Mouse (Mus musculus) heart, adult 2 months (tissue): Measurements from ENCODE around the gene Reep1. TPM values are rescaled to one million over a fixed set of nuclear protein-coding genes. Genes with fewer than 3 reads are reported as not detected.

ENCODE experiments used
- DNase-seq, 2 experiments: peaks; one replicate each; pipeline ENCODE4 v3.0.0; 2021
- H3K27ac ChIP-seq: fragments of 200-600 bp; 2 replicates; pipeline ENCODE4 v1.8.1; 2022
- H3K27me3 ChIP-seq: fragments of 200-500 bp; 2 replicates; pipeline ENCODE4 v1.6.1; 2012; ENCODE audit warnings: mild to moderate bottlenecking, low read length, inconsistent platforms, mixed read lengths; ENCODE audit not compliant: control insufficient read depth, insufficient read depth
- H3K36me3 ChIP-seq: fragments of 200-500 bp; 2 replicates; pipeline ENCODE4 v1.6.1; 2012; ENCODE audit warnings: low read length, inconsistent platforms; ENCODE audit not compliant: control insufficient read depth, insufficient read depth
- H3K4me1 ChIP-seq: fragments of 200-500 bp; 2 replicates; pipeline ENCODE4 v1.6.1; 2011; ENCODE audit warnings: low read length; ENCODE audit not compliant: control insufficient read depth, insufficient read depth
- H3K4me3 ChIP-seq: fragments of 200-600 bp; 2 replicates; pipeline ENCODE4 v1.8.1; 2022
- H3K79me2 ChIP-seq: fragments of 200-500 bp; replicated peaks from 2 replicates; pipeline ENCODE4 v1.6.1; 2012; ENCODE audit warnings: mild to moderate bottlenecking, inconsistent platforms, low read length, moderate library complexity, mixed read lengths; ENCODE audit not compliant: control insufficient read depth, insufficient read depth
- H3K9ac ChIP-seq: fragments of 200-500 bp; 2 replicates; pipeline ENCODE4 v1.6.1; 2012; ENCODE audit warnings: low read depth, mild to moderate bottlenecking, control low read depth, inconsistent platforms, low read length, mixed read lengths
- CTCF ChIP-seq: fragments of 200-600 bp; IDR thresholded peaks from 2 replicates; pipeline ENCODE4 v1.8.1; 2022; ENCODE audit warnings: antibody characterized with exemption, mild to moderate bottlenecking, moderate library complexity
- EP300 ChIP-seq: fragments of 200-500 bp; IDR thresholded peaks from 2 replicates; pipeline ENCODE4 v1.6.1; 2011; ENCODE audit warnings: low read depth, low read length, control low read depth; ENCODE audit not compliant: insufficient read depth
- POLR2A ChIP-seq: fragments of 200-500 bp; IDR thresholded peaks from 2 replicates; pipeline ENCODE4 v1.6.1; 2011; ENCODE audit warnings: mild to moderate bottlenecking, low read depth, low read length, control low read depth; ENCODE audit not compliant: insufficient read depth
- WGBS: fragments of 180-500 bp; shearing (Covaris S2); methylation state at CpG from one replicate; pipeline ENCODE4 v1.1.7; 2018; 5-methylcytosine and 5-hydroxymethylcytosine counted together
- intact Hi-C: fragments of 180-260 bp; cut with DNase I; formaldehyde crosslinking; loops from one replicate; pipeline ENCODE4 v1.15.1; 2025
- polyA plus RNA-seq: library from polyadenylated mRNA; depleted of rRNA; stranded (reverse); fragments of >200 nt; gene quantifications from 2 replicates; pipeline ENCODE4 v1.2.3, GENCODE M21; 2012
- total RNA-seq, 2 experiments: library from RNA; stranded (reverse); gene quantifications; 2 replicates each; pipeline ENCODE4 v1.2.3; 2021

The Reep1 gene
- total and polyA plus RNA-seq, 3 experiments = 12.1 to 18.4 (median 16.7) TPM

GRCm38 (mm10) chr6:71767761-71768160 is 60.4 kb downstream of the Reep1 start:
- intact Hi-C loops = loop anchor here (2.0 kb wide), 1 partner anchor 53 kb away; no protein-coding TSS in a partner anchor
- H3K27ac ChIP-seq = no peak overlapping the region
- WGBS = 25% methylated on average over 4 of the region's 4 CpGs
- no peaks in the 10 kb centered on the region for H3K36me3 ChIP-seq
- no peaks in the 10 kb centered on the region for H3K79me2 ChIP-seq
- no peak for DNase-seq
- no peak for TF ChIP-seq POLR2A
- TF ChIP-seq EP300 = no peak
- no peak for TF ChIP-seq CTCF
- H3K4me1 ChIP-seq = no peaks in the 10 kb centered on the region
- H3K4me3 ChIP-seq = no peak overlapping the region
- H3K27me3 ChIP-seq = no peaks in the 10 kb centered on the region
- H3K9ac ChIP-seq = no peak overlapping the region

DNA sequence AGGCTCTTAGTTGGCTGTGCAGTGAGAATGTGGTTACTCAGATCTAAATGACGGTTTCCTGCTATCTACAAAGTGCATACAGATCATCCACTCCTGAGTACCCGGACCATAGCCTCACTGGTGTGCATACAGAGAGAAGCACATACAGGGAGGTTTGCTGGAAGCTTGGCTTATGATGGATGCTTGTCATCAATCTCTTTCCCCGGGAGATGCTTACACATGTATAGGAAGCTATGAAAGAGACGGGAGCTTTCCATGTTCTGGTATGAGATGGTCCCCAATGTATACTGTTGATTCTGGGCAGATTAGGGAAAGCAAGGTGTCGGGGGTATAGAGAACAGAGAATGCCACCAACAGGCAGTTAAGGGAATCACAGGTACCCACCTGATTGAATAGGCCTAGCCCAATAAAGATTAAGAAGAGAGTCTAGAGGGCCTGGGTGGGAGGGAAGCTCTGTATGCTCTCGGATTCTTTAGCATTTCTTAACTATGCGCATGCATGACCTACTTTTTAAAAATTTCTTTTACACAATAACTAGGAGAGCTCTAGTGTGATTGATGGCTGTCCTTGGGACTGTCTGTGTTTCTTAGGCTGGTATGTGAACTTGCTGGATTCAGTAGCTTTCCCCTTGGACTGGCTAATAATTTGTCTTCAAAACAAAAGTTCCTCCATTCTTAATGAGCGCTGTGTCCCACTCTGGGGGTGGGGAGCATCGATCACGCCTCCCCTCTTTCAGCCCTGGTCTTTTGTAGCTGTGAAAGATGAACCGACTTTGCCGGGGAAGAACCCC is 62.7 kb downstream of the Reep1 start:
- no peak overlapping the region for H3K4me3 ChIP-seq
- 81% methylated on average over 12 of the region's 12 CpGs for WGBS
- no peak overlapping the region for H3K27ac ChIP-seq
- no peaks in the 10 kb centered on the region for H3K79me2 ChIP-seq
- DNase-seq = no peak
- TF ChIP-seq CTCF (peak; percentile 32), POLR2A (no peak), EP300 (no peak)
- H3K9ac ChIP-seq = no peak overlapping the region
- no peaks in the 10 kb centered on the region for H3K36me3 ChIP-seq
- no peaks in the 10 kb centered on the region for H3K27me3 ChIP-seq
- H3K4me1 ChIP-seq = no peaks in the 10 kb centered on the region
- intact Hi-C loops = no loop called here

DNA sequence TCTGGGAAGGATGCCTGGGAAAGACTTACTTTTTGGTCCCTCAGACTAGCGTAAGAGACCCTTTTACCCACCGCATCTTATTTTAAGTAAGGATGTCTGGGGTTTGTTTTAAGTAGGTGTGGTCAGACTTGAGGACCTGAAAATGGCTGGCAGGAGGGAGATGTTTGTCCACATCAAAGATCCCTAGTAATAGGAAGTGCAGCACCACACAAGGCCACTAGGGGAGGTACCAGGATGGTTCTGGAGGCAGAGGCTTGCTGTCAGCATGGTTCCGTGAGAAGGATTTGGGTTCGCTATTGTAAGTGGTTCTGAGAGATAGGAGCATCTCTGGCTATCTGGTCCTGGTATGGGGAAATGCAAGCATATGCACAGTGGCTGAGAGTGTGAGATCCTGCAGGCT is 63.5 kb downstream of the Reep1 start:
- Histone ChIP-seq H3K4me3 (no peak overlapping the region), H3K36me3 (no peaks in the 10 kb centered on the region), H3K27me3 (no peaks in the 10 kb centered on the region), H3K27ac (no peak overlapping the region), H3K79me2 (no peaks in the 10 kb centered on the region), H3K4me1 (no peaks in the 10 kb centered on the region), H3K9ac (no peak overlapping the region)
- no peak for DNase-seq
- WGBS = 95% methylated on average over 4 of the region's 4 CpGs
- TF ChIP-seq CTCF (no peak), POLR2A (no peak), EP300 (no peak)
- intact Hi-C loops = no loop called here

DNA sequence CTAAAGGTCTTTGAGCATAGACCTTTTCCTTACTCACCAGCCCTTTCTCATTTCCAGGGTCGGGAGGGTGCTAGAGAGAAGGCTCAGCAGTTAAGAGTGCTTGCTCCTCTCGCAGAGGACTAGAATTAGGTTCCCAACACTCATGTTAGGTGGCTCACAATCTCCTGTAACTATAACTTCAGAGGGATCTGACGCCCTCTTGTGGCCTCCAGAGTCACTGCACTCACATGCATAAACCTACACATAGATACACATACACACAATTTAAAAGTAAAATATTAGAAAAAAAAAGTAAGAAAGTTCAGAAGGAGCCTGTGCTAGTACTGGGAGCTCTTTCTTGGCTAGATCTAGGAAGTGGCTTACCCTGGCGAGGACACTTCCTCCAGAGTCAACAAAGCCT is 63.9 kb downstream of the Reep1 start:
- 93% methylated on average over 4 of the region's 4 CpGs for WGBS
- Histone ChIP-seq H3K79me2 (no peaks in the 10 kb centered on the region), H3K4me3 (no peak overlapping the region), H3K4me1 (no peaks in the 10 kb centered on the region), H3K27me3 (no peaks in the 10 kb centered on the region), H3K36me3 (no peaks in the 10 kb centered on the region), H3K27ac (no peak overlapping the region), H3K9ac (no peak overlapping the region)
- intact Hi-C loops = no loop called here
- TF ChIP-seq POLR2A (no peak), EP300 (no peak), CTCF (peak; percentile 43)
- DNase-seq = no peak

GRCm38 (mm10) chr6:71772156-71772555 is 64.8 kb downstream of the Reep1 start:
- no peak for DNase-seq
- Histone ChIP-seq H3K79me2 (no peaks in the 10 kb centered on the region), H3K27me3 (no peaks in the 10 kb centered on the region), H3K4me1 (no peaks in the 10 kb centered on the region), H3K9ac (no peak overlapping the region), H3K27ac (no peak overlapping the region), H3K4me3 (no peak overlapping the region), H3K36me3 (no peaks in the 10 kb centered on the region)
- 85% methylated on average over 6 of the region's 6 CpGs for WGBS
- intact Hi-C loops = no loop called here
- TF ChIP-seq EP300 (no peak), POLR2A (no peak), CTCF (no peak)

DNA sequence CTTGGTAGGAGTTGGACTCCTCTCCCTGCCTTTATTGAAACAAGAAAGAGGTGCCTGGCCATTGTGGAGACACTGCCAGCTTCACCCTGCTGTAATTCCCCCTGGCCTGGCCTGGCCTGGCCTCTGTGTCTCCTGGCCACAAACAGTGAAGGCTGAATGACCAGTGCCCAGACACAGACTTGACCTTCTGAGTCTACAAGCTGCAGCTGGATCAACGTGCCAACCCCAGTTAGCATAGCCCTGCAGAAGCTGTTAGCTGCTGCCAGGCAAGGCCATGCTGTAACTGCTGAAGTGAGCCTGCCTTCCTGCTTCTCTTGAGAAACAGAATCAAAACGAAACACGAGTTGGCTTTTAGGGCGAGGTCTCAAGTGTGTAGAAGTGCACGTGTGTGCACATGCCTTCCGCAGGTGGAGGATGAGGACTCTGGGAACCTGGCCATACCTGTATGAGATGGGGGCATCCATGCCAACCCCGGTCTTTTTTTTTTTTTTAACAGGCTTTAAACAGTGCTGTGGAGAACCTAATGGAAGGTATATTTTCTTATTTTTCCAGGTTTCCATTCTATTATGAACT is 65.4 kb downstream of the Reep1 start:
- H3K27me3 ChIP-seq = no peaks in the 10 kb centered on the region
- TF ChIP-seq CTCF (no peak), EP300 (no peak), POLR2A (no peak)
- no peak overlapping the region for H3K27ac ChIP-seq
- H3K4me3 ChIP-seq = no peak overlapping the region
- WGBS = 81% methylated on average over 7 of the region's 7 CpGs
- no peaks in the 10 kb centered on the region for H3K79me2 ChIP-seq
- intact Hi-C loops = no loop called here
- DNase-seq = no peak
- H3K4me1 ChIP-seq = no peaks in the 10 kb centered on the region
- no peak overlapping the region for H3K9ac ChIP-seq
- H3K36me3 ChIP-seq = no peaks in the 10 kb centered on the region
